Mouse (Mus musculus): ENCODE results near the gene Mturn. TPM values are rescaled to one million over a fixed set of nuclear protein-coding genes. Genes with fewer than 3 reads are reported as not detected.

Gene Mturn
- polyA plus RNA-seq, 1 experiment = 1.3 TPM

DNA sequence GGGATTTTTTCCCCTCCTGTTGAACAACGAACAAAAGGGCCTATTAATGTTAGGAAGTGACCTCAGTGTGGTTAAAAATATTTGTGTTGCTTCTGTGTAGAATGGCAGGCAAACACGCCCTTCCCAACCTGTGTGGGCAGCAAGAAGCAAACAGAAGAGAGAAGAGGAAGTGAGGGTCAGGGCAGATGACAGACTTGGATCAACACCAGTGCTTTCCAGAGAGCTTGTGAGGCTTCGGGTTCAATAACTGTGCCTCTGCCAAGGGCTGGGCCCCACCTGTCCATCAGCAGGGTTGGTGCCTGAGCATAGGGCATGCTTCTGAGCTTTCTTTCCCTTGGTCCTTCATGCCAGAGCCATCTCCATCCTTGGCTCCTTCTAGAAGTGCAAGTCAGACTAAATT, 70.7 kb downstream of the Mturn start:
- Histone ChIP-seq H3K27ac (ENCODE audit: insufficient read depth, low read length) (no peak overlapping the region), H3K4me3 (ENCODE audit: insufficient read depth, low read length) (no peak overlapping the region), H3K4me1 (ENCODE audit: control insufficient read depth, insufficient read depth, low read length) (no peaks in the 10 kb centered on the region)
- TF ChIP-seq POLR2A (IDR thresholded peaks at IDR 0.05; ENCODE audit: low read depth, low read length) (no peak), CTCF (IDR thresholded peaks at IDR 0.05; ENCODE audit: borderline replicate concordance, insufficient read depth, low read length) (no peak)

Other genes starting within 250 kb of the Mturn start
- gene Scrn1, start 115.1 kb upstream of the Mturn start, polyA plus RNA-seq (2011; ENCODE audit: insufficient read length, low read depth, missing spikeins) = 13.1 and 19.9 TPM in 2 replicates
- gene Plekha8, start 86.5 kb upstream of the Mturn start, polyA plus RNA-seq (2011; ENCODE audit: insufficient read length, low read depth, missing spikeins) = 7.0 and 9.1 TPM in 2 replicates
- 59.6 and 61.2 TPM in 2 replicates for gene Fkbp14, start 84.3 kb upstream of the Mturn start, polyA plus RNA-seq (2011; ENCODE audit: insufficient read length, low read depth, missing spikeins)
- 8.7 and 10.9 TPM in 2 replicates for gene Znrf2, start 135.3 kb downstream of the Mturn start, polyA plus RNA-seq (2011; ENCODE audit: insufficient read length, low read depth, missing spikeins)

All from embryonic fibroblast, embryonic 13.5 days (primary cell).